Mouse (Mus musculus) CD4-positive, CD25-positive, alpha-beta regulatory T cell, adult 2 months (primary cell): ENCODE results near the gene Srrm3.

Experiments
- DNase-seq: peaks from one replicate; pipeline ENCODE4 v3.0.0-alpha.2; 2012; ENCODE audit warnings: low read depth, low spot score

Gene Srrm3

GRCm38 (mm10) chr5:135903551-135904151 is 97.0 kb downstream of the Srrm3 start:
- peak; percentile 77 for DNase-seq

- DNase-seq, result no peak
Measured at GRCm38 (mm10) chr5:135904259-135904658, 97.6 kb downstream of the Srrm3 start.

GRCm38 (mm10) chr5:135905320-135906225 is 98.9 kb downstream of the Srrm3 start:
- no peak for DNase-seq

GRCm38 (mm10) chr5:135906846-135907245 is 100.2 kb downstream of the Srrm3 start:
- no peak for DNase-seq

GRCm38 (mm10) chr5:135907256-135907655 is 100.6 kb downstream of the Srrm3 start:
- DNase-seq, result no peak

- no peak for DNase-seq
Measured at GRCm38 (mm10) chr5:135908185-135908584, 101.5 kb downstream of the Srrm3 start.

- DNase-seq, result no peak
Measured at GRCm38 (mm10) chr5:135908989-135909388, 102.3 kb downstream of the Srrm3 start.

- no peak for DNase-seq
Measured at GRCm38 (mm10) chr5:135909646-135910045, 103.0 kb downstream of the Srrm3 start.

- no peak for DNase-seq
Measured at GRCm38 (mm10) chr5:135910813-135911212, 104.1 kb downstream of the Srrm3 start.

GRCm38 (mm10) chr5:135911633-135912220 is 105.0 kb downstream of the Srrm3 start:
- DNase-seq, result no peak

GRCm38 (mm10) chr5:135913201-135913600 is 106.5 kb downstream of the Srrm3 start:
- peak; percentile 73 for DNase-seq

GRCm38 (mm10) chr5:135914156-135914555 is 107.5 kb downstream of the Srrm3 start:
- DNase-seq, result no peak

- DNase-seq, result no peak
Measured at GRCm38 (mm10) chr5:135916051-135916565, 109.4 kb downstream of the Srrm3 start.

- no peak for DNase-seq
Measured at GRCm38 (mm10) chr5:135916601-135917000, 109.9 kb downstream of the Srrm3 start.

GRCm38 (mm10) chr5:135917327-135918058 is 110.8 kb downstream of the Srrm3 start:
- DNase-seq, result peak; percentile 38

GRCm38 (mm10) chr5:135918059-135918437 is 111.4 kb downstream of the Srrm3 start:
- DNase-seq, result no peak

GRCm38 (mm10) chr5:135918593-135918992 is 111.9 kb downstream of the Srrm3 start:
- no peak for DNase-seq

- no peak for DNase-seq
Measured at GRCm38 (mm10) chr5:135919902-135920301, 113.2 kb downstream of the Srrm3 start.

GRCm38 (mm10) chr5:135923901-135924300 is 117.2 kb downstream of the Srrm3 start:
- no peak for DNase-seq
